Mouse (Mus musculus) heart, embryonic 15.5 days (tissue): ENCODE results near the gene Nr0b2. TPM values are rescaled to one million over a fixed set of nuclear protein-coding genes. Genes with fewer than 3 reads are reported as not detected.

Experiments used
- ATAC-seq: fragments of 200-750 bp; cut with Nextera tagmentation; replicated peaks from 2 replicates; pipeline ENCODE4 v1.8.0; 2017; ENCODE audit warnings: low read depth, moderate TSS enrichment; ENCODE audit not compliant: insufficient number of reproducible peaks, insufficient read depth, low FRiP score
- H3K27ac ChIP-seq: fragments of 300-500 bp; sonication (generic); 2 replicates; pipeline ENCODE4 v1.5.1; 2015; ENCODE audit warnings: mild to moderate bottlenecking, inconsistent platforms
- H3K27me3 ChIP-seq: fragments of 300-500 bp; sonication (generic); 2 replicates; pipeline ENCODE4 v1.6.1; 2015; ENCODE audit warnings: inconsistent platforms
- H3K36me3 ChIP-seq: fragments of 300-500 bp; sonication (generic); 2 replicates; pipeline ENCODE4 v1.6.1; 2015; ENCODE audit warnings: mild to moderate bottlenecking, inconsistent platforms
- H3K4me1 ChIP-seq: fragments of 300-500 bp; sonication (generic); replicated peaks from 2 replicates; pipeline ENCODE4 v1.6.1; 2015; ENCODE audit warnings: inconsistent platforms
- H3K4me2 ChIP-seq: fragments of 300-500 bp; sonication (generic); 2 replicates; pipeline ENCODE4 v1.6.1; 2015; ENCODE audit warnings: inconsistent platforms, mild to moderate bottlenecking, moderate library complexity
- H3K4me3 ChIP-seq: fragments of 300-500 bp; sonication (generic); 2 replicates; pipeline ENCODE4 v1.5.1; 2015; ENCODE audit warnings: mild to moderate bottlenecking, inconsistent platforms
- H3K9ac ChIP-seq: fragments of 300-500 bp; sonication (generic); 2 replicates; pipeline ENCODE4 v1.6.1; 2015; ENCODE audit warnings: mild to moderate bottlenecking, inconsistent platforms
- H3K9me3 ChIP-seq: fragments of 300-500 bp; sonication (generic); replicated peaks from 2 replicates; pipeline ENCODE4 v1.6.1; 2016; ENCODE audit warnings: inconsistent platforms
- WGBS: fragments of 180-500 bp; shearing (Covaris S2); methylation state at CpG from one replicate; pipeline ENCODE4 v1.1.7; 2015; ENCODE audit warnings: mixed read lengths; 5-methylcytosine and 5-hydroxymethylcytosine counted together
- polyA plus RNA-seq: library from polyadenylated mRNA; unstranded; fragments of >200 nt; fragmentation: Nextera tagmentation; extraction: Ambion mirVana; gene quantifications from 2 replicates; pipeline ENCODE4 v1.2.1, GENCODE M21; 2015

Nr0b2 gene
- polyA plus RNA-seq, 1 experiment from 2014 or later: 13.4 TPM

DNA sequence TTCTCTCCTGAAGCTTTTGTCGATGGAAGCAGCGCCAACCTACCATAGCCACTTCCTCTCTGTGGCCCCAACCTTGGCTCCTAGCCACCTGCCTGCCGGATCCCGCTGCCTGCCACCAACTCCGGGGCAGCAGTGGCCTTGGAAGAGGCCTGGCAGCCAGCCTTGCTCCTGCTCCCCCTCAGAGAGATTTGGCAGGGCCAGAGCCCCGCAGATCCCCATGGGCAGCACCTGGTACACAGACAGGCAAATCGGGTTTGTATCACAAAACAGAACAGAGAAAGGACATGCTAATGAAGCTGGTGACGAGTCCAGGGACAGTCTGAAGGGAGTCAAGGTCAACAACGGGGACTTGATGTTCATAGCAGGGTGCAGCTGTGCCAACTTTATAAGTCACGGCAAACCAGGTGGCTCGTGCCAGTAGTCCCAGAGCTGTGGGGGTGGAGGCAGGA lies 10.0 kb downstream of the Nr0b2 start:
- 64% methylated on average over 11 of the region's 11 CpGs for WGBS

DNA sequence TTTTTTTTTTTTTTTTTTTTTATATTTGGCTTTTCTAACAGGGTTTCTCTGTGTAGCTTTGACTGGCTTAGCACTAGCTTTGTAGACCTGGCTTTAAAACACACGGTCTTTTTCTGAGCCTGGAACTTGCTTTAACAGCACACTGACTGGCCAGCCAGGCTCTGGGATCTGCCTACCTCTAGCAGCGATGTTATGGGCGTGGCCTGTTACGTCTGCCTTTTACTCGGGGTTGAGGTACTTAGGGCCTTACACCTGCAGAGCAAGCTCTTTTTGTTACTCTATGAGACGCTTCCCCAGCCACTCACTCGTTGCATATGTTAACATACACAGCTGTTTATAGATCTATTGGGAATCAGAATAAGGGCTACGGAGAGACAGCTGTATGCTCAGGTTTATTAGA lies 14.1 kb downstream of the Nr0b2 start:
- H3K4me3 ChIP-seq: no peak overlapping the region
- H3K4me2 ChIP-seq: no peak overlapping the region
- WGBS: 28% methylated on average over 8 of the region's 8 CpGs
- no peak for ATAC-seq
- H3K27ac ChIP-seq: no peak overlapping the region
- no peak overlapping the region for H3K9ac ChIP-seq
- H3K4me1 ChIP-seq: no peaks in the 10 kb centered on the region
- no peaks in the 10 kb centered on the region for H3K36me3 ChIP-seq
- H3K9me3 ChIP-seq: no peaks in the 10 kb centered on the region
- H3K27me3 ChIP-seq: no peaks in the 10 kb centered on the region

More for the DNA sequence above, 10.0 kb downstream of the Nr0b2 start:
- H3K27me3 ChIP-seq: no peaks in the 10 kb centered on the region
- no peak overlapping the region for H3K4me3 ChIP-seq
- H3K9me3 ChIP-seq: no peaks in the 10 kb centered on the region
- peak overlapping the region; percentile 73 for H3K27ac ChIP-seq
- no peak overlapping the region for H3K4me2 ChIP-seq
- no peak; the same call in 1 of the 2 replicates for ATAC-seq
- no peak overlapping the region for H3K9ac ChIP-seq
- H3K4me1 ChIP-seq: no peaks in the 10 kb centered on the region
- no peaks in the 10 kb centered on the region for H3K36me3 ChIP-seq

- Histone ChIP-seq H3K36me3 (no peaks in the 10 kb centered on the region), H3K27me3 (no peaks in the 10 kb centered on the region), H3K9ac (no peak overlapping the region), H3K27ac (no peak overlapping the region), H3K4me1 (peaks cover 5% of the 10 kb centered on the region; the same call in 1 of the 2 replicates), H3K4me2 (no peak overlapping the region), H3K4me3 (no peak overlapping the region), H3K9me3 (no peaks in the 10 kb centered on the region)
- ATAC-seq: no peak
- WGBS: 76% methylated on average over 10 of the region's 10 CpGs
Observed at GRCm38 (mm10) chr4:133569291-133570065, 16.3 kb downstream of the Nr0b2 start.

DNA sequence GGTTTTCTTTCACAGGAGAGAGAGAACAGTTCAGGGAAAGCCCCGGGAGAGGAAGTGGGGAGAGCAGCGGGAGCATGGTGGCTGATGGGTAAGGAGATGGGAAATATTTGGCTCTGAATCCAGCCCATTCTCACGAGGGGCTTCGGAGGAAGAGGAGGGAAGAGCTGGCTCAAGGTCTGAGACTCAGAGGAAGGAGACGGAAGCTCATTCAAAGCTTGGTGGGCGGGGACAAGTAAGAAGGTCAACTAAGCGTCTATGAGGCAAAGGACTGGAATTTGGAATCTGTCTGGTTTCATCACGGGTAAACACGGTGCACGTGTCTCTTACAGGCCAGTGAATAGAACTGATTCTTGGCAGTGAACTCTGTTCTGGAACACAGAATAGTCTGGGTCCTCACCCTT lies 16.9 kb downstream of the Nr0b2 start:
- H3K36me3 ChIP-seq: no peaks in the 10 kb centered on the region
- no peaks in the 10 kb centered on the region for H3K27me3 ChIP-seq
- H3K9ac ChIP-seq: no peak overlapping the region
- H3K9me3 ChIP-seq: no peaks in the 10 kb centered on the region
- H3K4me3 ChIP-seq: no peak overlapping the region
- 42% methylated on average over 10 of the region's 10 CpGs for WGBS
- ATAC-seq: no peak
- peaks cover 6% of the 10 kb centered on the region for H3K4me1 ChIP-seq
- H3K4me2 ChIP-seq: no peak overlapping the region
- no peak overlapping the region for H3K27ac ChIP-seq

DNA sequence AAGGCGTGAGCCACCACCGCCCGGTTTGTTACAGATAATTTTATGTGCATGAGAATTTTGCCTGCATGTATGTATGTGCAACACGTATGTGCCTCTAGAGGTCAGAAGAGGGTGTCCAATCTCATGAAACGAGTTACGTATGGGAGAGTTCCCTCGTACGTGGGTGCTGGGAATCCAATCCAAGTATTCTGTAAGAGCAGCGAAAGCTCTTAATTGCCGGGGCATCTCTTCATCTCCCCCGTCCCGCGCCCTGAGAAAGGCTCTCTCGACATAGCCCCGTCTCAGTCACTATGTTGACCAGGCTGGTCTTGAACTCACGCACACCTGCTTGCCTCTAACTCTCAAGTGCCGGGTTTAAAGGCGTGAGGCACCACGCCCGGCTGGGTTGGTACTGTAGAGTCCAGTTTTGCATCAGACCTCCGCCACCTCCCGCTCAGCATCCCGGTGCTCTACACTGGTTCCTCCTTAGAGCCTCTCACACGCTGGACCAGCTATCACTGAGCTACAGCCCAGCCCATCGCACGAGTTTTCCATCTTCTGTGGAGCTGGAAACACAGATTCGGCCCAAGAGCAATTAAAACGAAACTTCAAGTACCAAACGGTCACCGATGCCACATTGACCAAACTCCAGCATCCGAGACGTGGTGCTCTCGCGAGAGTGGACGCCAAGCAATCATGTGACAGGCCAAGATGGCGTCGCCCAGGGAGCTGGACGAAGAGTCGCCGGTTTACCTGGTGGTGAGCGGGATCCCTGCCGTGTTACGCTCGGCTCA lies 21.1 kb downstream of the Nr0b2 start, which contains the start of gene Gpatch3:
Gene Gpatch3, plus strand, starts transcription at position 676 of the 773 bp plus-strand sequence.
- WGBS: 6% methylated on average over 44 of the region's 44 CpGs
- peak; percentile 84 for ATAC-seq
- peak within 1 kb of the TSS; percentile 97 for H3K4me3 ChIP-seq

DNA sequence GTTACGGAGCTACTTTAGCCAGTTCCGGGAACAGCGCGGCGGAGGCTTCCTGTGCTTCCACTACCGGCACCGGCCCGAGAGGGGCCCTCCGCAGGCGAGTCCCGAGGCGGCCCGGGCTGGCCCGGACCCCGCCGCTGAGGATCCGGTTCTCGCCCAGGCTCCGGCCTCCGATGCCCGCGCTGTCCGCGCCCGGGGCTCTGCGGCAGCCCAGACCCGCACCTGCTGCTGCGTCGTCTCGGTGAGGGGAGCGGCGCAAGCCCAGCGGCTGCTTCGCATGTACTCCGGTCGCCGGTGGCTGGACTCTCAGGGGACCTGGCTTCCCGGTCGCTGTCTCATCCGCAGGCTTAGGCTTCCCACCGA lies 21.6 kb downstream of the Nr0b2 start:
- H3K9me3 ChIP-seq: no peaks in the 10 kb centered on the region
- H3K36me3 ChIP-seq: peaks cover 13% of the 10 kb centered on the region; the same call in 1 of the 2 replicates
- H3K27me3 ChIP-seq: no peaks in the 10 kb centered on the region
- H3K4me1 ChIP-seq: peaks cover 12% of the 10 kb centered on the region
- peak overlapping the region; percentile 88 for H3K9ac ChIP-seq
- peak overlapping the region; percentile 97 for H3K4me2 ChIP-seq
- ATAC-seq: peak; percentile 40; the same call in 1 of the 2 replicates
- H3K27ac ChIP-seq: 0 out of 2 replicates have a peak overlapping the region, but pooled peaks have one; percentile 21
- H3K4me3 ChIP-seq: peak overlapping the region; percentile 97
- WGBS: 0% methylated on average over 41 of the region's 41 CpGs

More for the DNA sequence above, 21.1 kb downstream of the Nr0b2 start, which contains the start of gene Gpatch3:
- Histone ChIP-seq H3K36me3 (peaks cover 10% of the 10 kb centered on the region; the same call in 1 of the 2 replicates), H3K9me3 (no peaks in the 10 kb centered on the region), H3K27ac (peak within 1 kb of the TSS; percentile 76), H3K27me3 (no peaks in the 10 kb centered on the region), H3K4me1 (peaks cover 12% of the 10 kb centered on the region), H3K4me2 (peak within 1 kb of the TSS; percentile 97), H3K9ac (peak within 1 kb of the TSS; percentile 88)

- no peaks in the 10 kb centered on the region for H3K27me3 ChIP-seq
- peaks cover 21% of the 10 kb centered on the region for H3K36me3 ChIP-seq
- H3K4me3 ChIP-seq: no peak overlapping the region
- H3K9ac ChIP-seq: no peak overlapping the region
- H3K9me3 ChIP-seq: no peaks in the 10 kb centered on the region
- H3K4me1 ChIP-seq: peaks cover 12% of the 10 kb centered on the region
- no peak for ATAC-seq
- no peak overlapping the region for H3K4me2 ChIP-seq
- 78% methylated on average over 12 of the region's 12 CpGs for whole genome bisulfite sequencing
- no peak overlapping the region for H3K27ac ChIP-seq
Observed at GRCm38 (mm10) chr4:133577983-133578382, 24.8 kb downstream of the Nr0b2 start.

DNA sequence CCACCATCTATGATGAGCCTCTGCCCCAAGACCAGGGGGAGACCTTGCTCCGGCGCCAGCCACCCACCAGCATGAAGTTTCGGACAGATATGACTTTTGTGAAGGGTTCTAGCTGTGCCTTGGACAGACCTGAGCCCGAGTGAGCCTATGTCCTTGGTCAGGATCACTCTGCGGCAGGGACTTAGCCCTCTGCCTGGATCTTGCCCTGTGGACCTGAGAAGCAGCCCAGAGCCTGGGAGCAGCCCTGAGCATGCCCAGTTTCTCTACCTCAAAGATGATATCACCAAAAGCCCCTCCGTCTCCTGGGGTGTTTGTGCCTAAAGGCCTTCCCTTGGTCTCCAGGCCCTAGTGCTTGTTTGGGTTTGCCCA lies 30.5 kb downstream of the Nr0b2 start:
- 55% methylated on average over 6 of the region's 6 CpGs for WGBS
- Histone ChIP-seq H3K9ac (peak overlapping the region; percentile 88), H3K27me3 (no peaks in the 10 kb centered on the region), H3K9me3 (no peaks in the 10 kb centered on the region), H3K4me3 (peak overlapping the region; percentile 82), H3K36me3 (peaks cover 38% of the 10 kb centered on the region), H3K4me2 (peak overlapping the region; percentile 100), H3K4me1 (peaks cover 13% of the 10 kb centered on the region), H3K27ac (peak overlapping the region; percentile 83)
- ATAC-seq: no peak

GRCm38 (mm10) chr4:133584059-133584951 lies 31.1 kb downstream of the Nr0b2 start, which contains the start of gene Gpn2:
TSS of gene Gpn2 (plus strand) at chr4:133584362.
- H3K9me3 ChIP-seq: no peaks in the 10 kb centered on the region
- H3K27me3 ChIP-seq: no peaks in the 10 kb centered on the region
- H3K27ac ChIP-seq: peak within 1 kb of the TSS; percentile 83
- peak; percentile 82 for ATAC-seq
- H3K9ac ChIP-seq: peak within 1 kb of the TSS; percentile 88
- peak within 1 kb of the TSS; percentile 82 for H3K4me3 ChIP-seq
- 2% methylated on average over 65 of the region's 65 CpGs for WGBS
- peaks cover 40% of the 10 kb centered on the region for H3K36me3 ChIP-seq
- H3K4me1 ChIP-seq: peaks cover 13% of the 10 kb centered on the region
- H3K4me2 ChIP-seq: peak within 1 kb of the TSS; percentile 100

DNA sequence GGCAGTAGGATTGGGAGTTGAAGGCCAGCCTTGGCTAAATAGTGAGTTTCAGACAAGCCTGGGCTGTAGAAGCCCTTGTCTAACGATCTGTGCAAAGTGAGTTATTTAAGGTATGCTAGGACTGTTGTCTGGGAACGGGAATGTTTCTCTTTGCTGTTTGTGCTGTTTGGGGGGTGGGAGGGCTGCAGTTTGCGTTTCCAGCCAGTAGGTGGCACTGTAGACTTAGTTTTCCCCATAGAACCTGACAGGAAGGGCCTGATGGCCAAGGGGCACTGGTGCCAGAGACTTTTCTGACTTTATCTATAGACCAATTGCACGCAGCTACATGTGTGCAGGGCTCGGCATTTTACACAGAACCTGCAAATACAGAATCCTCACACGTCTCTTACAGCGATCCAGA lies 39.4 kb downstream of the Nr0b2 start:
- Histone ChIP-seq H3K9ac (no peak overlapping the region), H3K27me3 (no peaks in the 10 kb centered on the region), H3K4me1 (peaks cover 2% of the 10 kb centered on the region), H3K4me3 (no peak overlapping the region), H3K36me3 (peaks cover 40% of the 10 kb centered on the region), H3K9me3 (no peaks in the 10 kb centered on the region), H3K4me2 (no peak overlapping the region), H3K27ac (no peak overlapping the region)
- no peak for ATAC-seq
- 25% methylated on average over 7 of the region's 7 CpGs for WGBS
